Mouse (Mus musculus) C2C12 (cell line): Measurements from ENCODE around the gene Apol7a. TPM values are rescaled to one million over a fixed set of nuclear protein-coding genes. Genes with fewer than 3 reads are reported as not detected.

Experiments
- H3K27me3 ChIP-seq: one replicate; pipeline ENCODE4 v1.6.1; 2011; ENCODE audit not compliant: control insufficient read depth, insufficient read depth, insufficient read length
- H3K36me3 ChIP-seq: one replicate; pipeline ENCODE4 v1.6.1; 2011; ENCODE audit not compliant: control insufficient read depth, insufficient read depth
- H3K4me3 ChIP-seq: one replicate; pipeline ENCODE4 v1.5.1; 2011; ENCODE audit warnings: mild to moderate bottlenecking, control low read depth; ENCODE audit not compliant: poor library complexity, insufficient read depth, severe bottlenecking
- H3K79me2 ChIP-seq: one replicate; pipeline ENCODE4 v1.6.1; 2011; ENCODE audit not compliant: control insufficient read depth, insufficient read depth
- H3K79me3 ChIP-seq: one replicate; pipeline ENCODE4 v1.6.1; 2011; ENCODE audit warnings: low read depth, control low read depth
- H3ac ChIP-seq: one replicate; pipeline ENCODE3; 2011; ENCODE audit warnings: low read depth; ENCODE audit not compliant: control insufficient read depth, insufficient read length
- CEBPB ChIP-seq: IDR thresholded peaks from one replicate; pipeline ENCODE4 v1.6.1; 2011; ENCODE audit warnings: low read depth, mild to moderate bottlenecking, control low read depth, moderate library complexity
- CTCF ChIP-seq: IDR thresholded peaks from one replicate; pipeline ENCODE4 v1.5.1; 2011; ENCODE audit not compliant: control insufficient read depth, insufficient read depth, insufficient read length
- FOSL1 ChIP-seq: IDR thresholded peaks from one replicate; pipeline ENCODE4 v1.8.0; 2011; ENCODE audit warnings: mild to moderate bottlenecking, low read length; ENCODE audit not compliant: poor library complexity, insufficient read depth, severe bottlenecking
- MAX ChIP-seq: IDR thresholded peaks from one replicate; pipeline ENCODE4 v1.6.1; 2011; ENCODE audit warnings: mild to moderate bottlenecking, control low read depth
- MYOD1 ChIP-seq: IDR thresholded peaks from one replicate; pipeline ENCODE4 v1.6.1; 2011; ENCODE audit warnings: low read depth; ENCODE audit not compliant: control insufficient read depth, insufficient read length
- MYOG ChIP-seq: IDR thresholded peaks from one replicate; pipeline ENCODE4 v1.6.1; 2011; ENCODE audit not compliant: control insufficient read depth, insufficient read length; ENCODE audit errors: extremely low read depth
- USF1 ChIP-seq: IDR thresholded peaks from one replicate; pipeline ENCODE4 v1.6.1; 2011; ENCODE audit warnings: low read depth, mild to moderate bottlenecking, control low read depth, moderate library complexity
- polyA plus RNA-seq: library from polyadenylated mRNA; unstranded; fragments of >200 nt; fragmentation: generic; extraction: Trizol; gene quantifications from one replicate; pipeline ENCODE4 v1.2.1, GENCODE M21; 2012; ENCODE audit warnings: missing spikeins

Gene Apol7a
- polyA plus RNA-seq, 1 experiment: 0.27 TPM

DNA sequence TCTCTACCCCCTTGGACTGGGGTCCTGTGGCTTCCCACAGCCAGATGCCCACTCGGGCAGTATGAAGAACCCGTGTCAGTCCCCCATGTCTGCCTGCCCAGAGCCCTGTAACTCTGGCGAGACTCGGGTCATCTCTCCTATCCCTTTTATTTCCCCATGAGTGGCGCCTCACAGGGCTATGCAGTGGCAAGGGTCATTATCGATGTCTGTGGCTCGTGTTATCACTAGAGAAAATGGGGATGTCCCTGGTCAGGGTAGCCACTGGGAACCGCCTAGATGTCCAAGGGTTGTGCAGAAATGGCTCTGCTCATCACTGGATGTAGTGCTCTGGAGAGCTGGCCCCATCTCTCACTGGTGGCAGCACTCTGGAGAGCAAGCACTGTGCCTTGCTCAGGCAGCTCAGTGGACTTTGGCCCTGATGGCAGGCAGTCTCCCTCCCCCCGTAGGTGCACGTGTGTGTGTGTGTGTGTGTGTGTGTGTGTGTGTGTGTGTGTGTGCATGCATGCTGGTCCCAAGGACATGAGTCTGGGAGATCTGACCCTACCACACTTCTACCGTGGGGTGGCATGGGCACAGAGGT is 16.5 kb downstream of the Apol7a start:
- Histone ChIP-seq H3ac (no peak overlapping the region), H3K79me3 (no peaks in the 10 kb centered on the region), H3K36me3 (no peaks in the 10 kb centered on the region), H3K27me3 (no peaks in the 10 kb centered on the region), H3K4me3 (no peak overlapping the region), H3K79me2 (no peaks in the 10 kb centered on the region)
- no peak for TF ChIP-seq FOSL1
- TF ChIP-seq MYOG: no peak
- TF ChIP-seq MYOD1: no peak
- no peak for TF ChIP-seq MAX
- no peak for TF ChIP-seq CEBPB
- TF ChIP-seq CTCF: no peak
- no peak for TF ChIP-seq USF1

DNA sequence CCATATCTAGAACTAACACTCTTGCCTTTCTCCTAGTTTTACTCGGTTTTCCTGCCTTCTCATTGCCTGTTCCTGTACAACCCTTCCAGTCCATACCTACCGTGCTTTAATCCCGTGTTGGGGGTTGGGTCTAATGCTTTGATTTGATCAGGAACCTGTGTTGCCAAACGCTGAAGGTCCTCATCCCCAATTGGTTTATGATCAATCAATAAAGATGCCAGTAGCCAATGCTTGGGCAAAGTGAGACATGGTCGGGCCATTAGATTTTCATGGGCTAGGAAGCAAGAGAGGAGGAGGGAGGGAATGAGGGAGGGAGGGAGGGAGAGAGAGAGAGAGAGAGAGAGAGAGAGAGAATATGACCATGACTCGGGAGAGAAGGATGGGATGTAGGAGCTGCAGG is 17.4 kb downstream of the Apol7a start:
- H3K27me3 ChIP-seq: no peaks in the 10 kb centered on the region
- TF ChIP-seq USF1 (no peak), MYOG (no peak), MAX (no peak), FOSL1 (no peak), CEBPB (no peak), CTCF (no peak), MYOD1 (no peak)
- H3K79me3 ChIP-seq: no peaks in the 10 kb centered on the region
- H3K4me3 ChIP-seq: no peak overlapping the region
- no peaks in the 10 kb centered on the region for H3K79me2 ChIP-seq
- no peak overlapping the region for H3ac ChIP-seq
- no peaks in the 10 kb centered on the region for H3K36me3 ChIP-seq

GRCm38 (mm10) chr15:77379921-77380320 is 19.0 kb downstream of the Apol7a start:
- TF ChIP-seq CTCF (no peak), FOSL1 (peak; percentile 32)
- Histone ChIP-seq H3K4me3 (no peak overlapping the region), H3K79me3 (no peaks in the 10 kb centered on the region), H3ac (no peak overlapping the region), H3K36me3 (no peaks in the 10 kb centered on the region), H3K27me3 (no peaks in the 10 kb centered on the region), H3K79me2 (no peaks in the 10 kb centered on the region)

- no peaks in the 10 kb centered on the region for H3K79me3 ChIP-seq
- no peaks in the 10 kb centered on the region for H3K36me3 ChIP-seq
- no peaks in the 10 kb centered on the region for H3K27me3 ChIP-seq
- H3K79me2 ChIP-seq: no peaks in the 10 kb centered on the region
- no peak for TF ChIP-seq FOSL1
- no peak for TF ChIP-seq MAX
- no peak for TF ChIP-seq CEBPB
- no peak for TF ChIP-seq CTCF
- no peak for TF ChIP-seq MYOG
- TF ChIP-seq USF1: no peak
- no peak overlapping the region for H3K4me3 ChIP-seq
- no peak overlapping the region for H3ac ChIP-seq
These were observed 21.5 kb downstream of the Apol7a start for GRCm38 (mm10) chr15:77377419-77377818.

GRCm38 (mm10) chr15:77376920-77377319 is 22.0 kb downstream of the Apol7a start:
- Histone ChIP-seq H3K79me2 (no peaks in the 10 kb centered on the region), H3K4me3 (no peak overlapping the region), H3K36me3 (no peaks in the 10 kb centered on the region), H3K79me3 (no peaks in the 10 kb centered on the region), H3K27me3 (no peaks in the 10 kb centered on the region), H3ac (no peak overlapping the region)
- TF ChIP-seq CEBPB: no peak
- TF ChIP-seq USF1: no peak
- no peak for TF ChIP-seq FOSL1
- no peak for TF ChIP-seq MYOD1
- no peak for TF ChIP-seq MYOG

DNA sequence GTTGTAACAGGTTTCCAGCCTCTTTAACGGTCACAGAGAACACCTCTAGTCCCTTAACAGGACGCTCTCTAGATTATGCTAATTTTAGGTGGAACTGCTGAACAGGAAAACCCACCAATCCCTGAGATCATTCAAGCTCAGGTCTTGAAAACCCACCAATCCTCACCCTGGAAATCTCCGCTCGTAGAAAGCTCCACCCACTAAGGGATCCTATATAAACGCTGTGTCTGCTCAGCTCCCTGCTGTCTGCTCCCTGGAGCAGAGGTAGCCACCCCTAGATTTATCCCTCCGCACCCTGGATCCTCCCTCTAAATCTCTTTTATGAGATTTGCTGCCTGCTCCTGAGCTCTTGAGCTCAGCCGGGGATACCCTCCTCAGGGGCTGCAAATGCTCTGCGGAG is 28.3 kb downstream of the Apol7a start:
- Histone ChIP-seq H3K79me2 (no peaks in the 10 kb centered on the region), H3ac (no peak overlapping the region), H3K27me3 (no peaks in the 10 kb centered on the region), H3K4me3 (no peak overlapping the region), H3K36me3 (no peaks in the 10 kb centered on the region), H3K79me3 (no peaks in the 10 kb centered on the region)
- no peak for TF ChIP-seq CTCF
- TF ChIP-seq MYOG: no peak
- TF ChIP-seq CEBPB: no peak
- no peak for TF ChIP-seq MAX
- TF ChIP-seq FOSL1: no peak

DNA sequence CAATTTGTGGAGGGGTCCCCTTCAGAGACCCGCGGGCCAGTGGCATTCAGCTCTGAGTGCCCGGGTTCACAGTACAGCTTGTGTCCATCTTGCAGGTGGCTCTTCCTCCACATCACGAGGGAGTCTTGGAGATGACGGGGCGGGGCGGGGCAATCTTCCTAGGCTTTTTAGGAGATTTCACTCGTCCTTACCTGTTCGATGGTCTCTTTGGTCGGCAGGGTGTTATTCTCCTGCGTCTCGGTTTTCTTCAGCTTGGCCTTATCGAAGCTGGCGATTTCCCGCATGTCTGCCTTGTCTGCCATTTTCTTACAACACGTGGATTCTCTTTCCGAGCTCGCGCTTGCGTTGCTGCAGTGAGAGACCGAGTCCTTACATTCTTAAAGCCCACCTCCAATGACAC is 28.9 kb downstream of the Apol7a start:
- H3K4me3 ChIP-seq: no peak overlapping the region
- H3K36me3 ChIP-seq: no peaks in the 10 kb centered on the region
- TF ChIP-seq CTCF (no peak), USF1 (no peak), FOSL1 (no peak), MAX (no peak), MYOD1 (no peak), MYOG (no peak), CEBPB (no peak)
- H3K27me3 ChIP-seq: no peaks in the 10 kb centered on the region
- no peaks in the 10 kb centered on the region for H3K79me2 ChIP-seq
- no peaks in the 10 kb centered on the region for H3K79me3 ChIP-seq
- H3ac ChIP-seq: no peak overlapping the region
